Mouse (Mus musculus) urinary bladder, postnatal 36 days (tissue): ENCODE measurements around the gene Hps5.
A peak's percentile ranks its signal among the peaks of the same experiment; 100 is the strongest.

Source experiments
- DNase-seq, 2 experiments: peaks; one replicate each; pipeline ENCODE4 v3.0.0; 2022; ENCODE audit warnings: low spot score in 2 of 2, mixed read lengths in 1 of 2

Gene Hps5

DNA sequence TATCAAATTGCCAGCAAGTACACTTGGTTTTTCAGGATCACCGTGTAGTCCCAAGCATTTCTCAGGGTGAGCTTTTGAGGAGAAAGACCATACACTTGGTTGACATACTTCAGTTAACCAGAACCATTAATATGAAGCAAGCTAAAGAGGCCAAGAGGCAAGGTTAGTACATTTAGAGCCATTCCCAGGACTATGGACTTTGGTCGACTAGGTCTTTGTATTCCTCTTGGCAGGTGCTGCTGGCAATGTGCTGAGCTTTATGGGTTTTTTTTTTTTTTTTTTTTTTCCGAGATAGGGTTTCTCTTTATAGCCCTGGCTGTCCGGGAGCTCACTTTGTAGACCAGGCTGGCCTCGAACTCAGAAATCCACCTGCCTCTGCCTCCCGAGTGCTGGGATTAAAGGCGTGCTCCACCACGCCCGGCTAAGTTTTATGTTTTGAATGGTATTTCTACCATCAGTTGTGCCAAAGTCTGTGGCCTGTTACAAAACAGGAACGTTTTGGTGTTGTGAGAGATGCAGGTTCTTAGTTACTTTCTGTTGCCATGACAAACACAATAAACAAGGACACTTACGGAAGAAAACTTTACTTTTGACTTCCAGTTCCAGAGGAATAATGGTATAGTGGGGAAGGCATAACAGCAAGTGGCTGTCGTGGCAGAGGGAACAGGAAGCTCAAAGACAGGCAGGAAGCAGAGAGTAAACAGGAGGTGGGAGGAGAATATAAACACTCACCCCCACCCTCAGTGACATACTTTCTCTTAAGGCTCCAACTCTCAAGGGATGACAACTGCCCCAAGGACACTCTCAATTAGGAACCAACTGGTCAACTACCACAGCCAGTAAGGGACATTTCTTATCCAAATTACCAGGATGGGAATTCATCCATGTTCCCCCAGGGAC, 57.1 kb downstream of the Hps5 start:
- DNase-seq = no peak

DNA sequence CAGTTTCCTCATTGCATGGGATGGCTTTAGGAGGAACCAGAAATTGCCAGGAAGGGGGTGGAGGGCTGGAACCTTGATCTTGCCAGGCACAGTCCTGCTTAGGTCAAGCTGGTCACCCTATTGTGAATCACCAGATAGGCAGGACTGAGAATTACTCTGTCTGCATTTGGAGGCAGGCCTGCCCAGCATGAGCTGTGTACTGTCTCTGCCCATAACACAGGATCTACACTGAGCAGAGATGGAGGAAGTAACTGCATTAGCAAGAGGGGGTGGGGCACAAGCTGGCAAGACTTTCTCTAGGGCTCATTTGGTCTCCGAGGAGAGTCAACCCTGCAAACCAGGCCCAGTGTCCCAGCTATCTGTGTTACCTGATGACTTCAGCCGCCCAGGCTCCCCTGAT, 60.9 kb downstream of the Hps5 start:
- DNase-seq = no peak

DNA sequence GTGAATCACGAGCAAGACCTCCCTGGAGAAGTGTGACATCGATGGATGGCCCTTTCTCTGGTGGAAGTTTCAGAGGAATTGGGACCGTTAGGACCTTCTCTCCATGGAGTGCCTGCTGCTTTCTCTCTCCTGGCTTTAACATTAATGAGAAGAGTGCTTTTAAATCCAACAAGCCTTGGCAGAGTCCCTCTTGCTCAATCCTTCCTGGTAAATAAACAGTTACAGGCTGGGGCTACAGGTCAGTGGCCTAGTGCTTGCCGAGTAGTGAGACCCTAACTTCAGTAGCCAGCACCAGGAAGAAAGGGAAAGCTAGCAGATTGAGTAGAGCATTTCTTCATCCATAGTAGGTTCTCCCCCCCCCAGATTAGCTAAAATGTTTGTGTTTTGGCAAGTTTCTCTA, 63.4 kb downstream of the Hps5 start, which contains the start of gene Saa4:
Gene Saa4, minus strand, starts transcription at position 146 of the 400 bp plus-strand sequence.
- no peak for DNase-seq

DNA sequence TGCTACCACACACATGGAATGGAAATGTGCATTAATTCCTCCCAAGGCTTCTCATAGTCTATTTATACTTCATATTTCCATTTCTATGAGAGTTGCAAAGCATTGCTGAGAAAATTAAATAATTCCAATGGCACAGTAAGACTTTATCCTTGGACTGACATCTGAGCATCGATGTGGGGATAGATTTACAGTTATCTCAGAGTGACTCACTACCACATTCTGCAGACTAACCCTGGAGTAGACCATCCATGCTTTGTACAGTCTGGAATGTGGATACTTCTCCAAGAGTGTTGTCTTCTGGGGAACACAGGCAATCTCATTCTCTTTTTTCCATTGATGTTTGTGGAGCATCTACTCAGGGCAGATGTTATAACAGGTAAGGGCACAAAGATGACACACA, 68.3 kb downstream of the Hps5 start:
- no peak for DNase-seq

DNA sequence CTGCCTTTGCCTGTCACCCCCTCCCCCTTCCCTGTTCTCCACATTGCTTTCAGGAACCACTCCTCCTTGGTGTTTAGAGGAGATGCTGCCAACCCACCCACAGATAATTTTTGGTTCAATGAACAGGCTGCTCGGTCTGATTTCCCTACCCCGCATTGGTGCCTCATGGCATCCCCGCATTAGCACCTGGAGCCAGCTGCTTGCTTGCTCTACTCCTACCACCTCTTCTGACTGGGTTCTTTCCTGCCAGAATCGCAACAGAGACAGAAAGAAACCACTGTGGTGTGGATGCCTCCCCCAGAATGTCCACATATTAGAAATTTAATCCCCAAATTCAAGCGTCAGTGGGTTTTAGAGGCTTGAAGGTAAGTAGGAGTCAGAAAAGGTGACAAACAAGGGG, 71.5 kb downstream of the Hps5 start:
- no peak for DNase-seq

DNA sequence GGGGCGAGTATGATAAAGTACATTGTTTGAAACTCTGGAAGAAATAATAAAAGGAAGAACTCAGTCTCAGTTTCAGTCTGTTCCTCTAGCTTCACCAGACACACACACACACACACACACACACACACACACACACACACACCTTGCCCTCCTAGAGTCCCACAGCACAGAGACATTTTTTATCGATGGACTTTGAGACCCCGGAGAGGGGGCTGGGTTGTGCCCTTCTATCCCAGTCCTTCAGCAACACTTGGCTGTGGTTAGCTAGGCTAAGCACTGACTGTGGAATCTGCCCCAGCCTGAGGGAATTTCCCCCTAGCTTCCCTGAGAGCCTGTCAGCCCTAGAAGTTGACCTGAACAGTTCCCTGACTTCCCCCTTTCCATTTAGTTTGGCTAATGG, 72.0 kb downstream of the Hps5 start:
- no peak for DNase-seq

DNA sequence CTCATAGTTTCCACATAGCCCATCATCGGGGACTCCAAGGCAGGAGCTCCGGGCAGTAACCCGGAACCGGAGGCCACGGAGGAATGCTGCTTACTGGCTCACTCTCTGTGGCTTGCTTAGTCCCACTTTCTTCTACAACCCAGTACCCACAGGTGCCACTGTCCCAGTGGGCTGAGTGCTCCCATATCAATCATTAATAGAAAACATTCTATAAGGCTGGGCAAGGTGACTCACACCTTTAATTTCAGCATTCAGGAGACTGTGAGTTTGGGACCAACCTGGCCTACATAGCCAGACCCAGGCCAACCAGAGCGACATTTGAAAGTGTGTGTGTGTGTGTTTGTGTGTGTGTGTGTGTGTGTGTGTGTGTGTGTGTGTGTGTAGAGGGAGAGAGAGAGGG, 72.5 kb downstream of the Hps5 start:
- DNase-seq = no peak

DNA sequence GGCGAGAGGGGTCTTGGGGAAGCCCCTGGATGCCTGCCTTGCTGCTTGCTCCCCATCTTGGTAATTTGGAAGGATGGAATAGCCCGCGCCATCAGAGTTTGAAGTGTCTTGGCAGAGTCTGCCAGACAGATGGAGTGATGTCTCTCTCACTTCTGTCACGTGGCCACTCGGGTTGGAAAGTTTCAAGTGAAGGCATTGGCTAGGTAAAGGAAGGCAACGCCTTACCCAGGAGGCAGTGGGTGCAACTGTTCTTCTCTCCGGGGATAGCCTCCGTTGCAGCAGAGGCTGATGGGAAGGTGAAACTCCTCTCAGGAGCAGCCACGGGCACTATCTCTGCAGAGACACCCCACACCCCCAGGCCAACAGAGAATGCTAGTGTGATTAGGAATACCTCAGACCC, 75.4 kb downstream of the Hps5 start:
- DNase-seq = no peak

DNA sequence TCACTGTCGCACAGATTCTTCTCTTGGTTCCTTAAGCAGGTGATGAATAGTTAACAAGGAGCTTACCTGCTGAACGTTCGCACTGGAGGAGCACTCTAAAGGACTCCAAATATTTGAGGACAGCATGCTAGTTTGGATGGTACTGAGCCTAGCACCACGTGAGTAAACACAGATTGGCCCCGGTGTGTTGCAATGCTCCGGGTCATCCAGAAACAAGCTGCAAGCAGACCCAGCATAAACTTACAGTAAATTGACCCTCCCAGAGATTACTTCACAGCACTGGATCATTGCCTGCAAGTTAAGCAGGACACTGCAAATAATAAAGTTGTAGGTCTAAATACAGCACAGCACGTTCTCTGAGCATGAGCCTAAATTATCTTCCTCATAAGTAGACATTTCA, 76.3 kb downstream of the Hps5 start:
- DNase-seq = peak; percentile 20 to 72

DNA sequence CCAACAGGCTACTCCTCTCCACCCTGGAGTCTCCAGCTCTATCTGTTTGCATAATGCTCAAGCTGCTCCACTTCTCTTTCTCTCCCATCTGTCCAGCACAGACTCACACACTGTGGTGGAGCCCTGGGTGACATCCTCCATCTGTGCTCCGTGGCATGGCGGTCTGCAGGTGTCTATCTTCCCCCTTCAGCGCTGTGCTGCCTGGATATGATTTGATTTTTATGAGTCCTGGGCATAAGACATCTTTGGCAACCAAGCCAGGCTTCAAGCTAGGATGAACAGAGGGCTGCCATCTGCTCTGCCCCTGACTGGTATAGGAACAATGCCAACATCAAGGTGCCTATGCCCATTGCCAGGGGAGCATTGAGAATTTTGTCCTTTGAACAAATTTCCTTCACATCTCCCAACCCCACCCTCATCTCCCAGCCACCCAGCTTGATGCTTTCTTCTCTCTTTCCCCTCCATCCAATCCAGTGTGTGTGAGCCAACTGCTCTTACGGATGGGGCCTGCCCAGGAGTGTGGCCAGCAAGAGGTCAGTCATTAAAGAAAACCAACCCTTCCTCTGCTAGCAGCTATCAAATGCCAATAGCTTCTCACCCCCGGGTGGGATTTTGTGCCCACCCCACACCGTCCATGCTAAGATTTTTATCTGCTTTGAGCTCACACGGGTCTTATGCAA, 77.1 kb downstream of the Hps5 start:
- DNase-seq = no peak

DNA sequence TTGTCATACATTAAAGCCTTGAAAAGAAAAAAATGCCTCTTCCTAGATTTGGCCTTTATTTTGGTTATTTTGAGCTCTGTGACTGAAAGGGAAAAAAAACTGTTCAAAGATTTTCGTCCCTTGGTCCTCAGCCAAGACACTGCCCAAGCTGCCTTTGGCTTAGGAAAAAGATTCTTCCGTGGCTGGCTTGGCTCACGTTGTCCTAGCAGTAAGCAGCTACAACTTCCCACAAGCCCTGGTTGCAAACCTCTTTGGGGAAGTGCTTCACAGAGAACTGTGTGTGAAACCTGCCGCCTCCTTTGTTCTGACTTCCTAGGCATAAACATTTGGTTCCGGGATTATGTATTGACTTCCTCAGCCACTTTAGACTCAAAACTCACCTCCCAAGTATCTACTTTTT, 79.0 kb downstream of the Hps5 start:
- peak in 1 of 2 experiments; percentile 40 for DNase-seq

DNA sequence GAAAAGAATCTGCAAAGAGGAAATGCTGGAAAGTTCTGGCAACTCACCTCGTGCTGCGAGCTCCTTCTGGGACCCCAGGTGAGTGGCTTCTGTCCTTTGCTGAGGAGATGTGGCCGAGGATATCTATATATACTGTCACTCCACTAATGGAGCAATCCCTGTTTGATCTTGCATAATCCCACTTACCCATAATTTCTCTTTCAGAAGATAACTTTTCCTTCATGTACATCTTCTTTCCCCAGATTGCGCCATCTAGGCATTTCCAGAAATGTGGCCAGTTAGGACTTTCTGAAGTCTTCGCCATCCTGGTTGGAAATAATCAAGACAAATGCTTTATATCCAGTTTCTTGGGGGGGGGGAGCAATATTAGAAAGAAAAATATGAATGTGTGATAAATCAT, 80.3 kb downstream of the Hps5 start, which contains the start of gene Saa3:
Gene Saa3, minus strand, starts transcription at position 101 of the 400 bp plus-strand sequence.
- DNase-seq = no peak

DNA sequence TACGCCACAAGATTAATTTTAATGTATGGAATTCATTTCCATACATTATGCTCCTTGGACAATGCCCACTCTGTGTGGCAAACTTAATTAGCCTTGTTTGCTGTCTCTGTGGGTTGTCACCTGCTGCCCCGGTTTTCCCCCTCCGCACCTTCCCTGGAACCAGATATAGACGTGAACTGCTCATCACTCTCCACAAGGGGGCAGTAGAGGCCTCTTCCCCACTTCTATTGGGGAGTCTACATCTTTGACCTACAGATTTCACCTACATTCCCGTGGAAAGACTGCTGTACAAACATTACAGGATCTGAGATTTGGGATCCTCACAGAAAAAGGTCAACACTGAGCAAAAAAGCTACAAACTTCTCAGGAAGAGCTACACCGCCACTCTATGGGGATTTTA, 81.3 kb downstream of the Hps5 start:
- peak; percentile 24 to 48 for DNase-seq

DNA sequence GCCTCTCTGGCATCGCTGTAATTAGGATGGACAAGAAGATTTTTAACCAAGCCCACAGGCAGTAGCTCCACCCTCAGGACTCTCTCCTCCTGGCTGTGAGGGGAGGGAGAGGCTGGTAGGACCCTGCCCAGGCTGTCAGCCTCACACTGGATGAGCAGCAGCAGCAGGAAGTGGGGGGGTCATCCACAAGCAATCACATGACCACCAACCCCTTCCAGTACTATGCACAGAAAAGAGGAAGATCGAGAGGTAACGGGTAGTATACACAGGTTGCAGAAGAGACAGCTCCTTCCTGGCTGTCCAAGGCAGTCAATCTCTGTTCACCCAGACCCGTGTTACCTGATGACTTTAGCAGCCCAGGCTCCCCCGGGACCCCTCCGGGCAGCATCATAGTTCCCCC, 83.6 kb downstream of the Hps5 start:
- DNase-seq = no peak
